Mouse (Mus musculus): ENCODE data around the gene Eprs. TPM values are rescaled to one million over a fixed set of nuclear protein-coding genes. Genes with fewer than 3 reads are reported as not detected.

The Eprs gene
- total and polyA plus RNA-seq, 2 experiments, result 11.2 to 100 TPM

GRCm38 (mm10) chr1:185336535-185336934 lies 26.3 kb upstream of the Eprs start:
- no peak for TF ChIP-seq POLR2A (IDR thresholded peaks at IDR 0.05; ENCODE audit: extremely low read depth, insufficient read depth, low read length)
- no peak for TF ChIP-seq CTCF (IDR thresholded peaks at IDR 0.05; ENCODE audit: low read depth, low read length)
- peaks cover 4% of the 10 kb centered on the region; the same call in 1 of the 2 replicates for H3K4me1 ChIP-seq (ENCODE audit: control insufficient read depth, insufficient read depth, low read length)
- WGBS, result 60% methylated on average over 3 of the region's 3 CpGs
- no peaks in the 10 kb centered on the region for H3K27me3 ChIP-seq (ENCODE audit: control insufficient read depth, insufficient read depth, low read length)
- H3K4me3 ChIP-seq (ENCODE audit: insufficient read depth, low read depth, low read length), result no peak overlapping the region
- peaks cover 20% of the 10 kb centered on the region; the same call in 1 of the 2 replicates for H3K79me2 ChIP-seq (ENCODE audit: control insufficient read depth, insufficient read depth, low read length)
- no peak overlapping the region for H3K27ac ChIP-seq (replicated peaks; ENCODE audit: insufficient read depth, low read depth, low read length)
- peaks cover 17% of the 10 kb centered on the region for H3K36me3 ChIP-seq (ENCODE audit: control insufficient read depth, insufficient read depth, low read length)
- H3K9ac ChIP-seq (ENCODE audit: low read depth, low read length), result no peak overlapping the region
- no peak for DNase-seq (ENCODE audit: extremely low read depth, low read depth, low spot score)

- peaks cover 43% of the 10 kb centered on the region for H3K36me3 ChIP-seq (ENCODE audit: control insufficient read depth, insufficient read depth, low read length)
Measured at GRCm38 (mm10) chr1:185342441-185342840, 20.4 kb upstream of the Eprs start.

GRCm38 (mm10) chr1:185343422-185343821 lies 19.4 kb upstream of the Eprs start:
- no peak overlapping the region for H3K9ac ChIP-seq (ENCODE audit: low read depth, low read length)
- H3K27ac ChIP-seq (replicated peaks; ENCODE audit: insufficient read depth, low read depth, low read length), result no peak overlapping the region
- H3K4me3 ChIP-seq (ENCODE audit: insufficient read depth, low read depth, low read length), result no peak overlapping the region
- no peak for DNase-seq (ENCODE audit: extremely low read depth, low read depth, low spot score)
- H3K4me1 ChIP-seq (ENCODE audit: control insufficient read depth, insufficient read depth, low read length), result no peaks in the 10 kb centered on the region
- 91% methylated on average over 8 of the region's 8 CpGs for WGBS
- peaks cover 6% of the 10 kb centered on the region; the same call in 1 of the 2 replicates for H3K79me2 ChIP-seq (ENCODE audit: control insufficient read depth, insufficient read depth, low read length)
- peaks cover 43% of the 10 kb centered on the region for H3K36me3 ChIP-seq (ENCODE audit: control insufficient read depth, insufficient read depth, low read length)
- H3K27me3 ChIP-seq (ENCODE audit: control insufficient read depth, insufficient read depth, low read length), result no peaks in the 10 kb centered on the region
- TF ChIP-seq POLR2A (IDR thresholded peaks at IDR 0.05; ENCODE audit: extremely low read depth, insufficient read depth, low read length) (no peak), CTCF (IDR thresholded peaks at IDR 0.05; ENCODE audit: low read depth, low read length) (peak; percentile 68)

More at GRCm38 (mm10) chr1:185342441-185342840, 20.4 kb upstream of the Eprs start:
- Histone ChIP-seq H3K27ac (replicated peaks; ENCODE audit: insufficient read depth, low read depth, low read length) (no peak overlapping the region), H3K9ac (ENCODE audit: low read depth, low read length) (no peak overlapping the region), H3K79me2 (ENCODE audit: control insufficient read depth, insufficient read depth, low read length) (peaks cover 6% of the 10 kb centered on the region; the same call in 1 of the 2 replicates), H3K4me3 (ENCODE audit: insufficient read depth, low read depth, low read length) (no peak overlapping the region), H3K4me1 (ENCODE audit: control insufficient read depth, insufficient read depth, low read length) (no peaks in the 10 kb centered on the region), H3K27me3 (ENCODE audit: control insufficient read depth, insufficient read depth, low read length) (no peaks in the 10 kb centered on the region)
- TF ChIP-seq CTCF (IDR thresholded peaks at IDR 0.05; ENCODE audit: low read depth, low read length) (no peak), POLR2A (IDR thresholded peaks at IDR 0.05; ENCODE audit: extremely low read depth, insufficient read depth, low read length) (no peak)
- DNase-seq (ENCODE audit: extremely low read depth, low read depth, low spot score), result no peak
- WGBS, result 98% methylated on average over 4 of the region's 4 CpGs

GRCm38 (mm10) chr1:185346188-185346587 lies 16.7 kb upstream of the Eprs start:
- peak; percentile 41; the same call in 1 of the 2 replicates for TF ChIP-seq CTCF (IDR thresholded peaks at IDR 0.05; ENCODE audit: low read depth, low read length)
- TF ChIP-seq POLR2A (IDR thresholded peaks at IDR 0.05; ENCODE audit: extremely low read depth, insufficient read depth, low read length), result no peak
- H3K9ac ChIP-seq (ENCODE audit: low read depth, low read length), result no peak overlapping the region
- H3K79me2 ChIP-seq (ENCODE audit: control insufficient read depth, insufficient read depth, low read length), result peaks cover 3% of the 10 kb centered on the region; the same call in 1 of the 2 replicates
- H3K4me1 ChIP-seq (ENCODE audit: control insufficient read depth, insufficient read depth, low read length), result no peaks in the 10 kb centered on the region
- H3K36me3 ChIP-seq (ENCODE audit: control insufficient read depth, insufficient read depth, low read length), result peaks cover 41% of the 10 kb centered on the region
- no peak for DNase-seq (ENCODE audit: extremely low read depth, low read depth, low spot score)
- no peak overlapping the region for H3K4me3 ChIP-seq (ENCODE audit: insufficient read depth, low read depth, low read length)
- H3K27me3 ChIP-seq (ENCODE audit: control insufficient read depth, insufficient read depth, low read length), result no peaks in the 10 kb centered on the region
- no peak overlapping the region for H3K27ac ChIP-seq (replicated peaks; ENCODE audit: insufficient read depth, low read depth, low read length)
- WGBS, result 72% methylated on average over 10 of the region's 10 CpGs

GRCm38 (mm10) chr1:185349741-185350140 lies 13.1 kb upstream of the Eprs start:
- TF ChIP-seq CTCF (IDR thresholded peaks at IDR 0.05; ENCODE audit: low read depth, low read length) (no peak), POLR2A (IDR thresholded peaks at IDR 0.05; ENCODE audit: extremely low read depth, insufficient read depth, low read length) (no peak)

GRCm38 (mm10) chr1:185350611-185351010 lies 12.2 kb upstream of the Eprs start:
- no peak for DNase-seq (ENCODE audit: extremely low read depth, low read depth, low spot score)
- Histone ChIP-seq H3K27me3 (ENCODE audit: control insufficient read depth, insufficient read depth, low read length) (no peaks in the 10 kb centered on the region), H3K9ac (ENCODE audit: low read depth, low read length) (no peak overlapping the region), H3K4me1 (ENCODE audit: control insufficient read depth, insufficient read depth, low read length) (no peaks in the 10 kb centered on the region), H3K27ac (replicated peaks; ENCODE audit: insufficient read depth, low read depth, low read length) (no peak overlapping the region), H3K4me3 (ENCODE audit: insufficient read depth, low read depth, low read length) (no peak overlapping the region), H3K36me3 (ENCODE audit: control insufficient read depth, insufficient read depth, low read length) (peaks cover 35% of the 10 kb centered on the region), H3K79me2 (ENCODE audit: control insufficient read depth, insufficient read depth, low read length) (no peaks in the 10 kb centered on the region)
- WGBS, result 93% methylated on average over 4 of the region's 4 CpGs
- TF ChIP-seq POLR2A (IDR thresholded peaks at IDR 0.05; ENCODE audit: extremely low read depth, insufficient read depth, low read length), result no peak
- TF ChIP-seq CTCF (IDR thresholded peaks at IDR 0.05; ENCODE audit: low read depth, low read length), result no peak

More at GRCm38 (mm10) chr1:185349741-185350140, 13.1 kb upstream of the Eprs start:
- Histone ChIP-seq H3K4me3 (ENCODE audit: insufficient read depth, low read depth, low read length) (no peak overlapping the region), H3K9ac (ENCODE audit: low read depth, low read length) (no peak overlapping the region), H3K36me3 (ENCODE audit: control insufficient read depth, insufficient read depth, low read length) (peaks cover 32% of the 10 kb centered on the region), H3K27me3 (ENCODE audit: control insufficient read depth, insufficient read depth, low read length) (no peaks in the 10 kb centered on the region), H3K27ac (replicated peaks; ENCODE audit: insufficient read depth, low read depth, low read length) (no peak overlapping the region), H3K4me1 (ENCODE audit: control insufficient read depth, insufficient read depth, low read length) (no peaks in the 10 kb centered on the region), H3K79me2 (ENCODE audit: control insufficient read depth, insufficient read depth, low read length) (no peaks in the 10 kb centered on the region)
- DNase-seq (ENCODE audit: extremely low read depth, low read depth, low spot score), result no peak
- 94% methylated on average over 14 of the region's 14 CpGs for WGBS

All from liver, adult 2 months (tissue).